Mouse (Mus musculus) liver, postnatal 0 days (tissue): ENCODE data around the gene Olfr789. TPM values are rescaled to one million over a fixed set of nuclear protein-coding genes. Genes with fewer than 3 reads are reported as not detected.

ENCODE experiments used
- ATAC-seq: fragments of 200-750 bp; cut with Nextera tagmentation; 2 replicates; pipeline ENCODE4 v1.8.0; 2017; ENCODE audit warnings: mild to moderate bottlenecking, moderate library complexity
- DNase-seq: peaks from one replicate; pipeline ENCODE4 v3.0.0-alpha.2; 2016
- H3K27ac ChIP-seq: fragments of 300-500 bp; sonication (generic); 2 replicates; pipeline ENCODE4 v1.5.1; 2014; ENCODE audit warnings: antibody characterized with exemption, moderate library complexity, mild to moderate bottlenecking, low read depth
- H3K27me3 ChIP-seq: fragments of 300-500 bp; sonication (generic); 2 replicates; pipeline ENCODE4 v1.6.1; 2014; ENCODE audit warnings: low read length, control low read depth, mixed read lengths; ENCODE audit not compliant: insufficient read depth
- H3K36me3 ChIP-seq: fragments of 300-500 bp; sonication (generic); replicated peaks from 2 replicates; pipeline ENCODE4 v1.6.1; 2014; ENCODE audit warnings: mild to moderate bottlenecking, control low read depth, low read length, moderate library complexity, mixed read lengths; ENCODE audit not compliant: insufficient read depth
- H3K4me1 ChIP-seq: fragments of 300-500 bp; sonication (generic); 2 replicates; pipeline ENCODE4 v1.6.1; 2014; ENCODE audit warnings: antibody characterized with exemption, mild to moderate bottlenecking, control low read depth; ENCODE audit not compliant: insufficient read depth
- H3K4me2 ChIP-seq: fragments of 300-500 bp; sonication (generic); 2 replicates; pipeline ENCODE4 v1.6.1; 2014; ENCODE audit warnings: low read depth, mild to moderate bottlenecking, low read length, moderate library complexity, mixed read lengths
- H3K4me3 ChIP-seq: fragments of 300-500 bp; sonication (generic); 2 replicates; pipeline ENCODE4 v1.5.1; 2014; ENCODE audit warnings: low read depth, low read length
- H3K9ac ChIP-seq: fragments of 300-500 bp; sonication (generic); replicated peaks from 2 replicates; pipeline ENCODE4 v1.6.1; 2014; ENCODE audit warnings: mild to moderate bottlenecking, moderate library complexity
- H3K9me3 ChIP-seq: fragments of 300-500 bp; sonication (generic); 2 replicates; pipeline ENCODE4 v1.6.1; 2016; ENCODE audit warnings: mild to moderate bottlenecking, control low read depth, low read length, mixed read lengths
- CTCF ChIP-seq: sonication (generic); IDR thresholded peaks from 2 replicates; pipeline ENCODE4 v1.5.1; 2016; ENCODE audit warnings: antibody characterized with exemption, low read depth
- EP300 ChIP-seq: IDR thresholded peaks from 2 replicates; pipeline ENCODE4 v1.6.1; 2016; ENCODE audit warnings: antibody characterized with exemption, low read depth, mild to moderate bottlenecking
- WGBS: fragments of 180-500 bp; shearing (Covaris S2); extraction: QIAGEN DNeasy Blood & Tissue Kit; methylation state at CpG from one replicate; pipeline ENCODE4 v1.1.7; 2014; ENCODE audit not compliant: insufficient replicate concordance; 5-methylcytosine and 5-hydroxymethylcytosine counted together
- polyA plus RNA-seq: library from polyadenylated mRNA; unstranded; fragments of >200 nt; fragmentation: Nextera tagmentation; extraction: Ambion mirVana; gene quantifications from 2 replicates; pipeline ENCODE4 v1.2.1, GENCODE M21; 2015

Gene Olfr789
- not detected in 2 replicates for polyA plus RNA-seq

DNA sequence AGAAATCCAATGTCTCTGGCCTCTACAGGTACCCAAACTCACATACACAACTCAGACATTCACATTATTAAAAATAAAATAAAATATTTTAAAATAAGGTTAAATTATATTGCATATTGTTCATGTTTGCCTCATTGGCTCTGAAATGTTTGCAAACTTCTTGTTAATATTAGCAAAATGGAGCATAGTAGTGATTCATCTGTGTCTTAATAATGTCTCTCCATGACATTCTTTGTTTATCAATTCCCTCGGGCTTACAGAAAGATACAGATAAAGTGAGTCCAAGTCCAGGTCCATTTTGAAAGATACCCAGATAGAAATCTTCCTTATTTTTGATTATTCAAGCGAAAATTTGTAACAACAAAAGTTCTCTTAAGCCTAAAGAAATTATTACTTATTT, at the start of gene Olfr789:
Gene Olfr789, plus strand, starts transcription at position 301 of the 400 bp plus-strand sequence.
- no peaks in the 10 kb centered on the region for H3K36me3 ChIP-seq
- H3K9me3 ChIP-seq, result no peaks in the 10 kb centered on the region
- DNase-seq (no peak), ATAC-seq (no peak)
- TF ChIP-seq EP300, result no peak
- TF ChIP-seq CTCF, result no peak
- H3K27me3 ChIP-seq, result no peaks in the 10 kb centered on the region
- H3K27ac ChIP-seq, result no peak within 1 kb of the TSS
- H3K4me2 ChIP-seq, result no peak within 1 kb of the TSS
- H3K4me3 ChIP-seq, result no peak within 1 kb of the TSS
- no peak within 1 kb of the TSS for H3K9ac ChIP-seq
- 43% methylated on average over 2 of the region's 2 CpGs for WGBS
- H3K4me1 ChIP-seq, result no peaks in the 10 kb centered on the region

DNA sequence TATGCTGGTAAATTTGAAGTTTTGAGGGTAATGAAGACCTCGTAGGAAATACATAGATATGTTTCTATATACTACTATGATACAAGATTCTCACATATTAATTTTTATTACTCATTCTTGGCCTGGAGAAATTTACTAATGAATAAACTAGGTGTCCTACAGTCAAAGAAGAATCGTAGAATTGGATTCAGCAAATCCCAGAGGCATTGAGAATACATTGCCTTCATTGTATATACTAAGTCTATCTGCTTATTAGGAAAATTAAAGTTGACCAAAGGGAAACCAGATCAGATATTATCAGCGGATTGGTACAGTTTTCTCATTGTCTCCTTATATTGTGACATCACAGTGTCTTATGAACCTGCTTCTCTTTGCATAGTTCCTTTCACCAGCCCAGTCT, 23.0 kb upstream of the Olfr789 start, which contains the start of gene Olfr787:
Gene Olfr787, plus strand, starts transcription at position 301 of the 400 bp plus-strand sequence.
- H3K9me3 ChIP-seq, result no peaks in the 10 kb centered on the region
- H3K36me3 ChIP-seq, result no peaks in the 10 kb centered on the region
- DNase-seq (no peak), ATAC-seq (no peak)
- no peak within 1 kb of the TSS for H3K4me3 ChIP-seq
- no peak within 1 kb of the TSS for H3K4me2 ChIP-seq
- H3K9ac ChIP-seq, result no peak within 1 kb of the TSS
- no peaks in the 10 kb centered on the region for H3K4me1 ChIP-seq
- WGBS, result 65% methylated on average over 3 of the region's 3 CpGs
- H3K27ac ChIP-seq, result no peak within 1 kb of the TSS
- no peak for TF ChIP-seq CTCF
- no peak for TF ChIP-seq EP300
- H3K27me3 ChIP-seq, result no peaks in the 10 kb centered on the region

GRCm38 (mm10) chr10:129470698-129471097, 13.9 kb upstream of the Olfr789 start, which contains the start of gene Olfr788:
Olfr788 (plus strand) TSS chr10:129470998.
- Histone ChIP-seq H3K9ac (no peak within 1 kb of the TSS), H3K36me3 (no peaks in the 10 kb centered on the region), H3K4me1 (no peaks in the 10 kb centered on the region), H3K4me2 (no peak within 1 kb of the TSS), H3K27ac (no peak within 1 kb of the TSS), H3K9me3 (no peaks in the 10 kb centered on the region), H3K4me3 (no peak within 1 kb of the TSS), H3K27me3 (no peaks in the 10 kb centered on the region)
- no peak for ATAC-seq
- TF ChIP-seq CTCF, result no peak
- no peak for TF ChIP-seq EP300
- no peak for DNase-seq

DNA sequence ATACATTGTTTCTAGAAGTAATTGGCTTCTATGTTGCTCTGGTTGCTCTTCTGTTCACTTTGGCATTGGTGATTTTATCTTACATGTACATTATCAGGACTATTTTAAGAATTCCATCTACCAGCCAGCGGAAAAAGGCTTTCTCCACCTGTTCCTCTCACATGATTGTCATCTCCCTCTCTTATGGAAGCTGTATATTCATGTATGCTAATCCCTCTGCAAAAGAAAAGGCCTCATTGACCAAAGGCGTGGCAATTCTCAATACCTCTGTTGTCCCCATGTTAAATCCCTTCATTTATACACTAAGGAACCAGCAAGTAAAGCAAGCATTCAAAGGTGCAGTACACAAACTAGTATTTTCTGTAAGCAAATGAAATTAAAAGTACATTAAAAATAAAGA, 11.3 kb upstream of the Olfr789 start:
- Histone ChIP-seq H3K9ac (no peak overlapping the region), H3K9me3 (no peaks in the 10 kb centered on the region), H3K4me2 (no peak overlapping the region), H3K4me1 (no peaks in the 10 kb centered on the region), H3K27me3 (no peaks in the 10 kb centered on the region), H3K4me3 (no peak overlapping the region), H3K36me3 (no peaks in the 10 kb centered on the region), H3K27ac (no peak overlapping the region)
- 68% methylated on average over 2 of the region's 2 CpGs for WGBS
- ATAC-seq (no peak), DNase-seq (no peak)
- no peak for TF ChIP-seq EP300
- no peak for TF ChIP-seq CTCF

GRCm38 (mm10) chr10:129473723-129474122, 10.8 kb upstream of the Olfr789 start:
- no peak overlapping the region for H3K4me3 ChIP-seq
- H3K9me3 ChIP-seq, result no peaks in the 10 kb centered on the region
- no peak overlapping the region for H3K9ac ChIP-seq
- no peak overlapping the region for H3K4me2 ChIP-seq
- no peaks in the 10 kb centered on the region for H3K27me3 ChIP-seq
- no peaks in the 10 kb centered on the region for H3K36me3 ChIP-seq
- ATAC-seq (no peak), DNase-seq (no peak)
- no peak overlapping the region for H3K27ac ChIP-seq
- TF ChIP-seq CTCF (no peak), EP300 (no peak)
- H3K4me1 ChIP-seq, result no peaks in the 10 kb centered on the region

GRCm38 (mm10) chr10:129490101-129490500, 5.5 kb downstream of the Olfr789 start:
- no peak for TF ChIP-seq CTCF
- no peak for TF ChIP-seq EP300
- H3K4me3 ChIP-seq, result no peak overlapping the region
- no peaks in the 10 kb centered on the region for H3K9me3 ChIP-seq
- no peak overlapping the region for H3K27ac ChIP-seq
- no peaks in the 10 kb centered on the region for H3K36me3 ChIP-seq
- WGBS, result 72% methylated on average over 2 of the region's 2 CpGs
- no peak for ATAC-seq
- no peaks in the 10 kb centered on the region for H3K4me1 ChIP-seq
- no peak overlapping the region for H3K4me2 ChIP-seq
- no peaks in the 10 kb centered on the region for H3K27me3 ChIP-seq
- no peak for DNase-seq
- H3K9ac ChIP-seq, result no peak overlapping the region

- no peak within 1 kb of the TSS for H3K9ac ChIP-seq
Observed at GRCm38 (mm10) chr10:129498192-129498591, 13.6 kb downstream of the Olfr789 start, which contains the start of gene Olfr790. Olfr790 (plus strand) TSS chr10:129498492.

More at GRCm38 (mm10) chr10:129498192-129498591, 13.6 kb downstream of the Olfr789 start, which contains the start of gene Olfr790:
- Histone ChIP-seq H3K4me3 (no peak within 1 kb of the TSS), H3K4me1 (no peaks in the 10 kb centered on the region), H3K9me3 (no peaks in the 10 kb centered on the region), H3K36me3 (no peaks in the 10 kb centered on the region), H3K27ac (no peak within 1 kb of the TSS), H3K4me2 (no peak within 1 kb of the TSS), H3K27me3 (no peaks in the 10 kb centered on the region)
- no peak for ATAC-seq
- no peak for DNase-seq
- TF ChIP-seq EP300 (no peak), CTCF (no peak)
